Mouse (Mus musculus) retina, postnatal 7 days (tissue): ENCODE measurements around the gene Gjc2.
"Not testable (repeated sequence)": the region's sequence is repeated elsewhere in the genome, so short reads cannot be mapped to it uniquely, and the experiment has no call there.

Experiments
- DNase-seq: peaks from one replicate; pipeline ENCODE4 v3.0.0-alpha.2; 2012; ENCODE audit warnings: low read depth, low spot score

Gjc2 gene

DNA sequence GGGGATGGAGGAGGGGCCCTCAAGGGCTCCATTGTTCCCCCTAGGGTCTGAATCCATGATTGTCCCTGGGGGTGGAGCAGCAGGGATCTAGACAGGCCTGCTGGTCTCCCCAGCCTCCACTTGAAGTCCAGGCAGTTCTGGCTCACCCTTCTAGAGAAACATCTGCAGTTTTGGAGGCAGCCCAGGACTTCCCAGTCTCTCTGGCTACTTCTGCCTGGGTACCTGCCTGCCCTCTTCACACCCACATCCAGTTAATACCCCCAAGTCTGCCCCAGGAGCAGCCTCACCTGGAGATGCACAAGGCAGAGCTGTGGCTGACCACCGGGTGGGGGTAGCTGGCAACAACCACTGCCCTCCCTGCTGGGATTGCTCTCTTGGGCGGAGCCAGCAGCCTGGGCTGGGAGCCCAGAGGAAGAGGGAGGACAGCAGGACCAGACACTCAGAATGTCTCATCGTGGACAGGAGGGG, at the start of gene Gjc2:
TSS of gene Gjc2 (minus strand) at position 350 of the 468 bp plus-strand sequence.
- DNase-seq: no peak

DNA sequence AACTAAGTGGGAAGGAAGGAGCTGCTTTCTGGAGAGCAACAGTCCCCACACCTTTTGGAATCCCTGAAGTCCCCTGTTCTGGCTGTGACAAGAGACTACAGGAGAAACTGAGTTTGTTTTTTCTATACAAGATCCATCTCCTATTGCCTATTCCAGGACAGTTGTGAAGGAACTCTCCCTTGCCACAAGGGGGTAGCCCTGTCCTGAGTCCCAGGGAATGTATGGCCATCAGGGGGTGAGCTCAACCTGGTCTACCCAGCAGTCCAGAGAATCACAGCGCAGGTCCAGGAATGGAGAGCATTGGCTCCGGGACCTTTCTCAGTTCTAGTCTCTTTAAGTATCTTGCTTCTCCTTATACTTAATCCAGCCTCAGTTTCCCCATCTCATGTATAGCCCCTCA, 49.8 kb upstream of the Gjc2 start:
- no peak for DNase-seq

GRCm38 (mm10) chr11:59230144-59230760, 47.2 kb upstream of the Gjc2 start:
- DNase-seq: no peak

GRCm38 (mm10) chr11:59228122-59228953, 45.3 kb upstream of the Gjc2 start, which contains the start of gene Arf1:
Arf1 (minus strand) TSS chr11:59228270.
- peak; percentile 92 for DNase-seq

GRCm38 (mm10) chr11:59227604-59228121, 44.6 kb upstream of the Gjc2 start:
- DNase-seq: no peak

DNA sequence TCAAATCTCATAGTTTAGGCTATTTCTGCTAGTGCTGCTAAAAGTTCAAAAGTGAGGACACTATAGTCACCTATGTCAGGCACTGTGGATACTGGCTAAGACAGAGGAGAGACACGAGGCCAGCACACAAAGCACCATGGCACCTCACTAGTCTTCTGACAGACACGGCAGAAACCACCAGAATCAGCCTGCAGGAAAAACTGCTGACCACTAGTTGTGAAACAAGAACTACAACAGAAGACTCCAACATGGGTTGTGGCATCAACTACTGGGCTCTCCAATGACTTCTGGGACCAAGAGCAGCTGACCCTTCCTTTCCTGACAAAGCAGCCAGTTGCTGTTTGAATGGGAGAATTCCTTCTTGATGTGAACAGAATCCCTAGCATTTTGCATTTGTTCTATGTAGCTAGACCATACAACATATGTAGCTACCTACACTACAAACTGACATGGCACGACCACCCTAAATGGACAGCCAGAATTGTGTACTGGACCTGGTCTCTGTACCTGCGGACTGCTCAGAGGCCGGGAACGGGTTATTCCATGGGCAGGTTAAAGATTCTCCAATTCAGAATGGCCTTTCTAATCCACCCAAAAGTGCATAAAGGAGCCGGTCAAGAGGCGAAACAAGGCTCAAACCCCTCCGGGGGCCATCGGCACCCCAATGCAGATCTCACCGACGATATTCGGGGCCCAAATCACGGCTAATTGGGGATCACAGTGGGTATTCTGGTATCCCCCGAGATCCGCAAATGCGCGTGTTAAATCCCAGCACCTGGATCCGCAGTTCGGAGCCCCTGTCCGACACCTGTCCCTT, 44.0 kb upstream of the Gjc2 start:
- DNase-seq: no peak

GRCm38 (mm10) chr11:59226251-59226650, 43.2 kb upstream of the Gjc2 start:
- DNase-seq: no peak

DNA sequence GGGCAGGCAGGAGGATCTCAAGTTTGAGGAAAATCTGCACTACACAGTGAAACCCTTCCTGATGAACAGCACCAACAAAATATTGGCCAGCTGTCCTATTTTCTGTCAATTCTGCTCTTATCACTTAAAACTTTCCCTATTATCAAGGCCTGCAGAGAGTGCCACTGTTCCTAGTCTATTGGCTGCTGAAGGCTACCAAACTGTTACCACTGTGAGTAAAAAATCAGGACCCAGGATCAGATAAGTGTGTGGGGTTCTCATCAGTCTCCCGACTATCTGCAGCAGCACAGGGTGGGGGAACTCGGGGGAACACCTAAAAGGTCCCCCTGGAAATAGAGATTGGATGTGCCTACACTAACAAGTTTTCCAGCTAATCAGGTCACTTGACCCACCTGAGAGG, 42.2 kb upstream of the Gjc2 start:
- no peak for DNase-seq

DNA sequence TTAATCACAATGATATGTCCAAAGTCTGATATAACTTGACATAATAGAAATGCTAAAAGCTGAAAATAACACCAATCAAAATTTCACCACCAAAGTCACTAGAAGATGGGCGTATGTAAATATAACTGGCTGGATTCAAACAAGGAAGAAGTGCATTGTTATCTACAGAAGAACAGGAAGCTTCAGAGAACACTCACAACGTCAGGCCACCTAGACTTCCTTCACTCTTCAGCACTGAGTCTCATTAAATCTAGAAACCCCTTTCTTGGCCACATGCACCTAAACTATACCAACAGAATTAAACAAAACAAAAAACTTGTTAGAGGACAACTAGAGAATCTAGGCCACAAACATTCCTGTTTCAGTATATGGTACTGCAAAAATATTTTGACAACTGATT, 41.5 kb upstream of the Gjc2 start:
- DNase-seq: no peak

DNA sequence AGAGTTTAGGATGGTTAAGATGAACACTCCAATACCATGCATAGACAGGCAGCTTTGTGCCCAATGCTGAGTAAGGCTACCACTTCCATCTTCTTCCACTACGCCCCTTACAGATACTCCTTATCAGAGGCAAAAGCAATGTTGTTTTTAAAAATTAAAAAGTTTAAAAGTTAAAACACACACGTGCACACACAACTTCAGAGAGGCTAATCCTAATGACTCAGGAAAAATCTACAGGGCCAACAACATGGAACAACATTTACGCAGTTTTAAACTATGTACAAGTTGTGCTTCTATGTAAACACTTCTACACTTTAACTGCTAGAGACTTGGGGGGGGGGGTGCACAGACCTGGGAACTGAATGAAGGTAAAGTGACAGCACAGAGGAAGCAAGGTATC, 41.0 kb upstream of the Gjc2 start:
- DNase-seq: no peak

DNA sequence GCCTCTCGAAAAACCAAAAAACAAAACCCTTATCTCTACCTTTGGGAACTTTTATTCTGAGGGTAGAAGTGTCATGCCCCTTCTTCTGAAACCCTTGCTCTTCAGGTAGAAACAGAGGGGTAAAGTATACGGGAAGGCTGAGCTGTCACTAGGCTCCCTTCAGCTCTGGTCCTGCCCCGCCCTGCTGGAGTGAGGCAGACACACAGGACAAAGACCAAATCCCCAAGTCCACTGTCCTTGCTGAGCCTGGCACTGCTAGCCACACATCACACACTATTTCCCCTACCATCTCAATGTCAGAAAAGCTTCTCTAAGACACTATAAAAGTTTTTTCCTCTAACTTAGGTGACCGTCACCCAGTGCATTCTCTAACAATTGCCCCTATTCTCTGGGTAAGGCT, 39.3 kb upstream of the Gjc2 start:
- DNase-seq: no peak

DNA sequence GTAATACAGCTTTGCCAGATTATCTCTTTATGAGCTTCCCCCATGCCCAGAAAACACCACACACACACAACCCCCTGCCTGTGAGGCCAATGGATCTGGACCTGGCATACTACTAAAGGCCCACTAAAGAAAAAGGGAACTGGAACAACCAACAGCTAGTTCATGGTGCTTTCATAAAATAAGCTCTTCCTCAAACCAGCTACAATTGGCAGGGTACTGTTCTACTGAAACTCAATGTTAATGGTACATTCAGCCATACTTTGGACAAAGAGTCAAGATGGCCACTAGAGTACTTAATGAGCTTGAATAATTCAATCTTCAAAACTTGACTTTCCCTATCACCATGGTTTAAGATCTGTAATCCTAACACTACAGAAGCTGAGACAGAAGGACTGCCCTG, 38.6 kb upstream of the Gjc2 start:
- no peak for DNase-seq

DNA sequence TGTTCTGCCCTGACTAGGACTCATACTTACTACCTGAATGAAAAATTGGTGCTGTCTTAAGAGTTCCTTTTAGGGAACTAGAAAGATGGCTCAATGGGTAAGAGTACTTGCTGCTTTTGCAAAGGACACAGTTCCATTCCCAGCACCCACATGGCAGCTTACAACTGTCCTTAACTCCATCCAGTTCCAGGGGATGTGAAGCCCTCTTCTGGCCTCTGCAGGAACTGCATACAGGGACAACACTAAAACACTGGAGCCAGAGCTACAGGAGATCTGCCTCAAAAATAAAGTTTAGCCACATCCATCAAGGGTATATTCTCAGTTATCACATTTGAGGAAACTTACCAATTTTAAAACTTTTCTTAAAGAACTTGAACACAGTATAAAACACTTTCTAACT, 36.1 kb upstream of the Gjc2 start:
- no peak for DNase-seq

DNA sequence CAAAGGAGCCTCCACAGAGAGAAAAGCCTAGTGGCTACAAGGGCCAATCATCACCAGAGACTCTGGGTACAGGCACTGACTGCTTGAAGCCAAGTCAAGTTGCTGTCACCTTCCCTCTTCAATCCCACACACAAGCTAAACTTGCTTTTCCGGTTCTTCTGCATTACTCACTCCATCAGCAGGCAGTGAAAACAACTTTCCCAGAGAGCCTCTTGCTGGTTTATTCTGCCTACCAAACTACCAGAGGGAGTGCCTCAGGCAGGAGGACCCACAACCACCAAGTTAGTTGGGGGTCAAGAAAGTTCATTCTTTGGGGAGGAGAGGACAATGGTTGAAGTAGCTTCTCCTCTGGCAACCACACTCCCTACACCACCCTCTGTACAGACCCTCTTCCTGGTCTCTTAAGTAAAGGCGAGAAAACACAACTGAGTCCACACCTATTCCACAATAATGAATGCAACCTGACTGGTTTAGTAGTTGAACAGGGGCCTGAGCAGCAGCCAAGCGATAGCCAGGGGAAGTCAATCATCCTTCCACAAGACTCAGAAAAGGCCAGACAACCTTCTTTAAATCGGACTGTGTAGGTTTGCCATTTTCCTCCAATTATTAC, 35.5 kb upstream of the Gjc2 start:
- DNase-seq: no peak

DNA sequence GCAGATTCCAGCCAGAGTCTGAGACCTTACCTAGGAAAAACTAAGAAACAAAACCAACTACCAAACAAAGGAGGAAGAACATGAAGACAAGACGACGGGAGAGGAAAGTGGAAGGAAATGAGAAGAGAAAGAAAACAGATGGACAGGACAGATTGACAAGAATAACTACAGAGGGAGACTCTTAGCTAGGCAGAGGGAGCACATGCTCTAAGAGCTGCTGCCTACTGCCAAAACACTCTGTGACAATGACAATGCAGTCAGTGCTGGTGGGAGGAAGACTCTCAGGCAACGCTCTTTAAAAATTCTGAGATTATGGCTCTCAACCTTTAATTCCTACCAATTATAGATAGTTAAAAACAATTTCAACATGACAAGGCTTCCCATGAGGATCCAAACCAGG, 33.9 kb upstream of the Gjc2 start:
- DNase-seq: no peak

- DNase-seq: no peak
These were observed 30.0 kb upstream of the Gjc2 start for GRCm38 (mm10) chr11:59212892-59213494.

DNA sequence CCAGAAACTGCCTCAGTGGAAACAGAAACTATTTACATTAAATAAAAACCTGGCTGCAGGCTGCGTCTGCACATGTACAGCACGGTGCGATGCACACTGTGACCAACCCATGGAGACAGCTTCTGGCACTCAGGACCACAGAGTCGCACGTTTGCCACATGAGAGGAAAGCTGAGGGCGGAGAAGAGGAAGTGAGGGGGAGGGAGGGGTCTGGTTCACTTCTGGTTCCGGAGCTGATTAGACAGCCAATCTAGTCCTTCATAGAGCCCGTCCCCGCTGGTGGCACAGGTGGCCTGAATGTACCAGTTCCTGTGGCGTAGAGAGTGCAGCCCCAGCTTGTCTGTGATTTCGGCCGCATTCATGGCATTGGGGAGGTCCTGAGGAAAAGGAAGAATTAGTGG, 29.3 kb upstream of the Gjc2 start:
- not testable (repeated sequence) for DNase-seq

GRCm38 (mm10) chr11:59211561-59211960, 28.5 kb upstream of the Gjc2 start:
- DNase-seq: not testable (repeated sequence)

DNA sequence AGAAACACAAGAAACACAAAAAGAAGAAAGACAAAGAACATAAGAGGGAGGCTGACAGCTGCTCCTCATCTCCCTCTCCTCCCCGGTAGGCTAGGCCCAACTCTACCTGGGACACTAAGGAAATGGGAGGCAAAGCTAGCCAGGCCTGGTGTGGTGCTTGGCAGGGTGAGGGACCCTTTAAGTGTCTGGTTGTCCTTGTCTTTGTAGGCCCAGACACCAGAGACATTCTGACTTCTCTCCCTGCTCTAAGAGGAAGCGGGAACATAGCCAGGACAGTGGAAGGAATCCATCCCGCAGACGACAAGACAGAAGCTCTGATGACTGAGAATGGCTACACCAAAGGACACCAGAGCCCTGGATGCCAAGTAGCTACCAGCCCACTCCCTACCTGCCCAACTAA, 27.0 kb upstream of the Gjc2 start:
- DNase-seq: no peak

- DNase-seq: no peak
These were observed 26.6 kb upstream of the Gjc2 start for GRCm38 (mm10) chr11:59209580-59209979.

DNA sequence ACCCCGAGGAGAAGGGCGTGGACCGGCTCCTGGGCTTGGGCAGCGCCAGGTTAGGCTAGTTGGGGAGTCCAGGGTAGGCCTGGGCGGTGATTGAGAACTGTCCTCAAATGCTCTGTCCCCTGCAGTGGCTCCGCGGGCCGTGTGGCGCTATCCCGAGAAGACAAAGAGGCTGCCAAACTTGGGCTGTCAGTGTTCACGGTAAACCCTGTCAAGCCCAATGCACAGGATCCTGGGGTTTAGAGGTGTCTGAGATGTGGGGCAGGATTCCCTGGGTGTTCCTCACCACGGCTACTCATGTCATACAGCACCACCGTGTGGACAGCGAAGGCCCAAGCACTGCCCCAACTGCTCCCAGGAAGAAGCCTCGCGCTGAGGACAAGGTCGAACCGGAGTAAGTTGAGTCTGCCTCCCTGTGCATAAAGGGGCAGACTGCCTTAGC, 26.0 kb upstream of the Gjc2 start:
- DNase-seq: no peak
